Mouse (Mus musculus): Measurements from ENCODE around the gene Smg8. TPM values are rescaled to one million over a fixed set of nuclear protein-coding genes. Genes with fewer than 3 reads are reported as not detected.
A peak's percentile ranks its signal among the peaks of the same experiment; 100 is the strongest.

Gene Smg8
- polyA plus RNA-seq, 1 experiment from 2014 or later, result 11.0 TPM

DNA sequence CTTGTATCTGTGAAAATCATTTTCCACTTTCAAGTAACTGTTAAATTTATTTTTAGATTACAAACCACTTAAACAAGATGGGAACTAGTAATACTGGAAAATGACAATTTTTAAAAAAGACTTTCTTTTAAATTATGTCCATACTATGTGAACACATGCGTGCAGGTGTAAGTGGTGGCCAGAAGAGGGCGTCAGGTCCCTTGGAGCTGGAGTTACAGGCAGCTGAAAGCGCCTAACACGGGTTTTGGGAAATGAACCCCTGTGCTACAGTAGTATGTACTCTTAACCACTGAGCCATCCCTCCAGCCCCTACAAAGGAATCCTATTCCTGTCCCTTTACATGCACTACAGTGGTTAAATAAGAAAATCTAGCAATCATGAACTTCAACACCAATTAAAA, 50.4 kb downstream of the Smg8 start:
- Histone ChIP-seq H3K27me3 (no peaks in the 10 kb centered on the region), H3K27ac (no peak overlapping the region), H3K9me3 (replicated peaks) (no peaks in the 10 kb centered on the region), H3K4me1 (replicated peaks) (0 out of 2 replicates have a peak, but pooled peaks cover 2% of the 10 kb centered on the region), H3K4me3 (no peak overlapping the region), H3K36me3 (peaks cover 8% of the 10 kb centered on the region; the same call in 1 of the 2 replicates), H3K9ac (no peak overlapping the region), H3K4me2 (no peak overlapping the region)
- 71% methylated on average over 4 of the region's 4 CpGs for WGBS
- no peak for ATAC-seq (replicated peaks; ENCODE audit: insufficient number of reproducible peaks, insufficient read depth, low FRiP score, low read depth)

GRCm38 (mm10) chr11:87028212-87028611, 58.4 kb downstream of the Smg8 start:
- WGBS, result 71% methylated on average over 3 of the region's 3 CpGs
- no peaks in the 10 kb centered on the region for H3K36me3 ChIP-seq
- no peak for ATAC-seq (replicated peaks; ENCODE audit: insufficient number of reproducible peaks, insufficient read depth, low FRiP score, low read depth)
- H3K9ac ChIP-seq, result no peak overlapping the region
- no peaks in the 10 kb centered on the region for H3K27me3 ChIP-seq
- peaks cover 11% of the 10 kb centered on the region; the same call in 1 of the 2 replicates for H3K4me1 ChIP-seq (replicated peaks)
- no peak overlapping the region for H3K4me3 ChIP-seq
- no peak overlapping the region for H3K27ac ChIP-seq
- no peak overlapping the region for H3K4me2 ChIP-seq
- H3K9me3 ChIP-seq (replicated peaks), result no peaks in the 10 kb centered on the region

MicroRNA genes within 50 kb of the gene (microRNA counts, 519-probe panel; counts per million panel counts)
- 3,852 counts per million, percentile 90 among the panel's probes with 10 or more counts for microRNA mmu-miR-301a

Small RNA genes within 50 kb of the gene (microRNA-seq; reads per million reads assigned to microRNA genes)
- 998 reads per million, percentile 79 among the genes with 10 or more reads in this experiment for gene Mir301

Other genes with a start within 250 kb of the Smg8 start
- 20.8 and 23.1 TPM in 2 replicates for gene Ypel2, start 93.1 kb downstream of the Smg8 start, polyA plus RNA-seq (2015; fragmentation: Nextera tagmentation; extraction: Ambion mirVana)
- 25.8 and 26.8 TPM in 2 replicates for gene Gdpd1, start 12.7 kb downstream of the Smg8 start, polyA plus RNA-seq (2015; fragmentation: Nextera tagmentation; extraction: Ambion mirVana)
- gene Prr11, start 21.9 kb upstream of the Smg8 start, polyA plus RNA-seq (2015; fragmentation: Nextera tagmentation; extraction: Ambion mirVana), result 5.0 and 6.8 TPM in 2 replicates
- 46.9 and 50.2 TPM in 2 replicates for gene Ska2, start 22.5 kb upstream of the Smg8 start, polyA plus RNA-seq (2015; fragmentation: Nextera tagmentation; extraction: Ambion mirVana)
- 16.4 and 19.8 TPM in 2 replicates for gene Trim37, start 40.3 kb upstream of the Smg8 start, polyA plus RNA-seq (2015; fragmentation: Nextera tagmentation; extraction: Ambion mirVana)